Mouse (Mus musculus) heart, adult 8-10 months (tissue): ENCODE measurements around the gene Cacna1e. TPM values are rescaled to one million over a fixed set of nuclear protein-coding genes. Genes with fewer than 3 reads are reported as not detected.

Experiments
- DNase-seq: peaks from one replicate; pipeline ENCODE4 v3.0.0; 2022; ENCODE audit warnings: low spot score
- total RNA-seq, 4 experiments: library from RNA; stranded (reverse); gene quantifications; 2 replicates each; pipeline ENCODE4 v1.2.4; 2022

Gene Cacna1e
- total RNA-seq, 4 experiments from 2014 or later = 0.20 to 0.34 (median 0.25) TPM

GRCm38 (mm10) chr1:154784862-154785261, 99.4 kb downstream of the Cacna1e start:
- no peak for DNase-seq

- no peak for DNase-seq
Observed at GRCm38 (mm10) chr1:154783521-154783920, 100.8 kb downstream of the Cacna1e start.

- no peak for DNase-seq
Observed at GRCm38 (mm10) chr1:154779908-154780514, 104.3 kb downstream of the Cacna1e start.

- DNase-seq = no peak
Observed at GRCm38 (mm10) chr1:154776344-154776743, 108.0 kb downstream of the Cacna1e start.

- no peak for DNase-seq
Observed at GRCm38 (mm10) chr1:154774468-154774867, 109.8 kb downstream of the Cacna1e start.

GRCm38 (mm10) chr1:154771111-154771510, 113.2 kb downstream of the Cacna1e start:
- no peak for DNase-seq

GRCm38 (mm10) chr1:154770542-154770941, 113.8 kb downstream of the Cacna1e start:
- no peak for DNase-seq

- no peak for DNase-seq
Observed at GRCm38 (mm10) chr1:154763132-154763531, 121.2 kb downstream of the Cacna1e start.

GRCm38 (mm10) chr1:154752081-154752480, 132.2 kb downstream of the Cacna1e start:
- no peak for DNase-seq

- no peak for DNase-seq
Observed at GRCm38 (mm10) chr1:154748531-154748930, 135.8 kb downstream of the Cacna1e start.

- no peak for DNase-seq
Observed at GRCm38 (mm10) chr1:154745241-154745640, 139.1 kb downstream of the Cacna1e start.

GRCm38 (mm10) chr1:154730411-154730961, 153.8 kb downstream of the Cacna1e start:
- no peak for DNase-seq

- peak; percentile 55 for DNase-seq
Observed at GRCm38 (mm10) chr1:154729269-154729980, 154.9 kb downstream of the Cacna1e start.

- no peak for DNase-seq
Observed at GRCm38 (mm10) chr1:154728682-154729081, 155.6 kb downstream of the Cacna1e start.

- no peak for DNase-seq
Observed at GRCm38 (mm10) chr1:154727696-154728095, 156.6 kb downstream of the Cacna1e start.

- no peak for DNase-seq
Observed at GRCm38 (mm10) chr1:154726361-154727161, 157.7 kb downstream of the Cacna1e start.

- no peak for DNase-seq
Observed at GRCm38 (mm10) chr1:154725356-154726320, 158.7 kb downstream of the Cacna1e start.

GRCm38 (mm10) chr1:154723537-154724286, 160.6 kb downstream of the Cacna1e start:
- DNase-seq = no peak

- no peak for DNase-seq
Observed at GRCm38 (mm10) chr1:154723078-154723477, 161.2 kb downstream of the Cacna1e start.

- no peak for DNase-seq
Observed at GRCm38 (mm10) chr1:154715596-154715995, 168.7 kb downstream of the Cacna1e start.
